Mouse (Mus musculus): Measurements from ENCODE around the gene Cd248.
A peak's percentile ranks its signal among the peaks of the same experiment; 100 is the strongest.
"Not testable (repeated sequence)": the region's sequence is repeated elsewhere in the genome, so short reads cannot be mapped to it uniquely, and the experiment has no call there.

DNA sequence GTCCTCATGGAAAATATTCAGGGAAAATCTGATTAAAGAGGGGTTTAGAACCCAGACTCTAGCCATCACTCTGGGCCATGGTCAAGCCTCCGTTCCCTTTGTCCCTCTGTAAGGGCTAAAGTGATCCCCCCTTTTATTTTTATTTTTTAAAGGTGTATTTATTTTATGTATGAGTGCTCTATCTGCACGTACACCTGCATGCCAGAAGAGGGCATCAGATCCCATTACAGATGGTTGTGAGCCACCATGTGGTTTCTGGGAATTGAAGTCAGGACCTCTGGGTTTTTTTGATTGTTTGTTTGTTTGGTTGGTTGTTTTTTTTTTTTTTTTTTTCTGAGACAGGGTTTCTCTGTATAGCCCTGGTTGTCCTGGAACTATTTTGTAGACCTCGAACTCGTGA, 18.7 kb downstream of the Cd248 start:
- TF ChIP-seq POLR2A (IDR thresholded peaks at IDR 0.05; ENCODE audit: borderline replicate concordance, insufficient read depth, low read length): not testable (repeated sequence)
- TF ChIP-seq CTCF (IDR thresholded peaks at IDR 0.05; ENCODE audit: borderline replicate concordance, insufficient read depth, low read depth, low read length): peak; percentile 17; the same call in 1 of the 2 replicates

All from cerebellum, adult 2 months (tissue).